Mouse (Mus musculus): Measurements from ENCODE around the gene Slc38a6. TPM values are rescaled to one million over a fixed set of nuclear protein-coding genes. Genes with fewer than 3 reads are reported as not detected.

Slc38a6 gene
- polyA plus RNA-seq, 2 experiments, result 13.1 to 37.6 TPM

DNA sequence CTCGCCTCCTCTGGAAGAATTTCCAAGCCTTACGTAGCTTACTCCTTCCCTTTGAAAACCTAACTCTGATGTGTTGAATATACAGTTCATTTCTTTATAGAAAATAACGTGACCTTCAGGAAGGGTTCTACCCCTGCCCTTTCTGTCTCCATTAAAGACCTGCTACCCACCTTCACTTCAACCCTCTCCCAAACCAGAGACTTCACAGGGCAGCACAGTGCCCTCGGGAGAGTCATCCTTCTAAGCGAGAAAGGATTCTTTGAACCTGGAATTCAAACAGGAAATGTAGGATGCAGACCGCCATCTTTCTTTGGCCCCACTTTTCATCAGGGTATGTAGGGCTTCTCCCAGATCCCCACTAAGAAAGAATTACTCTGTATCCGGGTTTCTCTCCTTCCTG is 80.0 kb downstream of the Slc38a6 start:
- 69% methylated on average over 7 of the region's 7 CpGs for WGBS
- Histone ChIP-seq H3K4me1 (ENCODE audit: control insufficient read depth, insufficient read depth, low read length) (peaks cover 32% of the 10 kb centered on the region), H3K9me3 (ENCODE audit: control insufficient read depth, low read length) (no peaks in the 10 kb centered on the region), H3K27ac (replicated peaks; ENCODE audit: low read depth, low read length) (no peak overlapping the region; the same call in 1 of the 2 replicates), H3K4me3 (replicated peaks; ENCODE audit: low read length) (no peak overlapping the region), H3K27me3 (ENCODE audit: control insufficient read depth, insufficient read depth, low read length) (no peaks in the 10 kb centered on the region), H3K36me3 (ENCODE audit: control insufficient read depth, insufficient read depth, low read length) (no peaks in the 10 kb centered on the region), H3K9ac (ENCODE audit: low read depth, low read length, severe bottlenecking) (no peak overlapping the region), H3K4me2 (replicated peaks; ENCODE audit: low read depth, low read length, severe bottlenecking) (no peak overlapping the region)
- no peak for TF ChIP-seq POLR2A (IDR thresholded peaks at IDR 0.05; ENCODE audit: borderline replicate concordance, extremely low read depth, insufficient read depth, insufficient read length)
- ATAC-seq (ENCODE audit: low FRiP score, low read depth) (no peak), DNase-seq (ENCODE audit: low spot score) (no peak)

DNA sequence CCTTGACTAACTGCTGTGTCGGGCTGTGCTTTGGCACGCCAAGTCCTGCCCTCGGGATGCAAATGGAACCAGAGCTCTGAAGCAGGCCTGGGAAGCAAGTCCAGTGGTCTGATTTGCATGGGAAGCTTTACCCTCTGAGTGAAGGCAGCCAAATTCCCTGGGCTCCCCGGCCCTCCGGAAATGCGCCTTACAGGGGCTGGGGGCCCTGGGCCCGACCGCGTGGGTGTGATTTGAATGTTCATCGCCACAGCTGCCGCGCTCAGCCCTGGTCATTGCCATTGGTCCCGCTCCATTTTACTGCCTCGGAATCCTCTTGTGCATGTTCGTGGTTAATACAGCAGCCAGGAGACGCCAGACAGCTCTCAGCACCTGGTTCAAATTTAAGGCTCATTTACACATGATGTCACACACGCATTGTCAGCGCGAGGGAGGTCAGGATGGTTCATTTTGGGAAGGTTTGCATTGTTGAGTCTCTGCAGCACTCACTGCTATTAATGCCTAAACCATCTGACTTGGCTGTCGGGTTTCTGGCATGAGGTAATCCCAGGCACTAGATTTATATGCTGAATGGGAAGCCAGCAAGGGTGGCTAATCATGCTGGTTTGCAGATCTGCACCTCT is 81.0 kb downstream of the Slc38a6 start:
- no peak overlapping the region; the same call in 1 of the 2 replicates for H3K4me3 ChIP-seq (replicated peaks; ENCODE audit: low read length)
- no peaks in the 10 kb centered on the region for H3K27me3 ChIP-seq (ENCODE audit: control insufficient read depth, insufficient read depth, low read length)
- WGBS, result 6% methylated on average over 20 of the region's 20 CpGs
- H3K4me2 ChIP-seq (replicated peaks; ENCODE audit: low read depth, low read length, severe bottlenecking), result peak overlapping the region; percentile 35
- H3K9me3 ChIP-seq (ENCODE audit: control insufficient read depth, low read length), result no peaks in the 10 kb centered on the region
- DNase-seq (ENCODE audit: low spot score) (peak; percentile 83), ATAC-seq (ENCODE audit: low FRiP score, low read depth) (peak; percentile 92)
- peaks cover 32% of the 10 kb centered on the region for H3K4me1 ChIP-seq (ENCODE audit: control insufficient read depth, insufficient read depth, low read length)
- H3K36me3 ChIP-seq (ENCODE audit: control insufficient read depth, insufficient read depth, low read length), result no peaks in the 10 kb centered on the region
- H3K27ac ChIP-seq (replicated peaks; ENCODE audit: low read depth, low read length), result peak overlapping the region; percentile 80
- no peak overlapping the region for H3K9ac ChIP-seq (ENCODE audit: low read depth, low read length, severe bottlenecking)
- TF ChIP-seq POLR2A (IDR thresholded peaks at IDR 0.05; ENCODE audit: borderline replicate concordance, extremely low read depth, insufficient read depth, insufficient read length), result no peak

DNA sequence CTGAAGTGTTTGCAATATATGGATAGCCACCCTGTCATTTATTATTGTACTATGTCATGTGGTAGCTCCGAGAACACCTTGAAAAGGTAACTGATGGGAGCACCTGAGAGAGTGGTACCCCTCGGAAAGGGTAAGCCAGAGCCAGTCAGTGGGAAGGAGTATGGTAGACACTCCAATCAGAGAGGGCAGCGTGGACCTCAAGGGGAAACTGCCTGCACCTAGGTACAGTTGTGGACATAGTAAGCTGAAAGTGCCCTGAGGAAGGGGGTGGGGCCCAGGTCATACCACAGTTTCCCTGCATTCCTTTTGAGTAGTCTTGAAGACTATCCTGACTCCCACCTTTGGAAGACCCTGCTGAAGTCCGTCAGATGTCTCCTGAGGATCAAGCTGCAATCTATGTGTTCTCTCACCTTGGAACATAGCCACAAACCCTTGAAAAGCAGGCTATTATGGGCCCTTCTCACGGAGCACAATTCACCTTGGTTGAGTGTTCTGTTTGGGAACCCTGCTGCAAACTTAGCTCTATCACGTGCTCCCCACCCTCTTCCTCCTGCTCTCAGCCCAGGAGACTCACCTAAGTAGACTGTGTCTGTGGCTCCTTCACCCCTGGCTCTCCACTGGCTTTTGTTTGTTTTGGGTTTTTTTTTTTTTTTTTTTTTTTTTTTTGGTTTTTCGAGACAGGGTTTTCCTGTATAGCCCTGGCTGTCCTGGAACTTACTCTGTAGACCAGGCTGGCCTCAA is 82.5 kb downstream of the Slc38a6 start:
- no peaks in the 10 kb centered on the region for H3K36me3 ChIP-seq (ENCODE audit: control insufficient read depth, insufficient read depth, low read length)
- H3K27me3 ChIP-seq (ENCODE audit: control insufficient read depth, insufficient read depth, low read length), result no peaks in the 10 kb centered on the region
- WGBS, result 88% methylated on average over 7 of the region's 7 CpGs
- no peak for ATAC-seq (ENCODE audit: low FRiP score, low read depth)
- TF ChIP-seq POLR2A (IDR thresholded peaks at IDR 0.05; ENCODE audit: borderline replicate concordance, extremely low read depth, insufficient read depth, insufficient read length), result no peak
- DNase-seq (ENCODE audit: low spot score), result no peak
- H3K4me2 ChIP-seq (replicated peaks; ENCODE audit: low read depth, low read length, severe bottlenecking), result no peak overlapping the region
- no peak overlapping the region for H3K4me3 ChIP-seq (replicated peaks; ENCODE audit: low read length)
- no peak overlapping the region for H3K9ac ChIP-seq (ENCODE audit: low read depth, low read length, severe bottlenecking)
- H3K9me3 ChIP-seq (ENCODE audit: control insufficient read depth, low read length), result no peaks in the 10 kb centered on the region
- no peak overlapping the region for H3K27ac ChIP-seq (replicated peaks; ENCODE audit: low read depth, low read length)
- peaks cover 32% of the 10 kb centered on the region for H3K4me1 ChIP-seq (ENCODE audit: control insufficient read depth, insufficient read depth, low read length)

DNA sequence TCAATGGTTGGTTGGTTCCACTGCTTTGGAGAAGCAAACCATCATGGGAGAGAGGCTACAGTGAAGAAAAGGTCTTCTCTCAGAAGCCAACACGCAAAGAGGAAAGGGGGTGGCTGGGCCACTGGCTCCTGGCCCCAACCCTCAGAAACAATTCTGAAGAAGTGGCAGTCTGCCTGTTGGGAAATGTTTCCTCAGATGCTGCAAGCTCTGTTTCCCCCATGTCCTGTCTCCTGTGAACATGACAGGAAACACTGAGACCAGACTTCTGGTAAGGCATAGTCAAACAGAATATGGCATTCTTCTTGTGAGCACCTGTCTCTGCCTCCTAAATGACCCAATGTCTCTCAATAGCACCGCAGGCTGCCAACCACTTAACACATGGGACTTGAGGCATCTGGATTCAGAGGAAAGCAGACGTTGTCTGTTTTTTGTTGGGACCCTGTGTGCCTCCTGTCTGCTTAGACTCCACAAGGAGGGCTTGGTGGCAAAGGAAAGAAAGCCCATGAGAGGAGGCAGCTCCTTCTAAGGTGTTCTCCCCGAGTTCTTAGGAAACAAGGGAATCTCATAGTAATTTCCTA is 83.9 kb downstream of the Slc38a6 start:
- ATAC-seq (ENCODE audit: low FRiP score, low read depth) (no peak), DNase-seq (ENCODE audit: low spot score) (no peak)
- Histone ChIP-seq H3K4me3 (replicated peaks; ENCODE audit: low read length) (no peak overlapping the region), H3K36me3 (ENCODE audit: control insufficient read depth, insufficient read depth, low read length) (no peaks in the 10 kb centered on the region), H3K9me3 (ENCODE audit: control insufficient read depth, low read length) (no peaks in the 10 kb centered on the region), H3K27me3 (ENCODE audit: control insufficient read depth, insufficient read depth, low read length) (no peaks in the 10 kb centered on the region), H3K27ac (replicated peaks; ENCODE audit: low read depth, low read length) (no peak overlapping the region), H3K4me1 (ENCODE audit: control insufficient read depth, insufficient read depth, low read length) (peaks cover 32% of the 10 kb centered on the region), H3K9ac (ENCODE audit: low read depth, low read length, severe bottlenecking) (no peak overlapping the region), H3K4me2 (replicated peaks; ENCODE audit: low read depth, low read length, severe bottlenecking) (no peak overlapping the region)
- 68% methylated on average over 4 of the region's 4 CpGs for WGBS
- TF ChIP-seq POLR2A (IDR thresholded peaks at IDR 0.05; ENCODE audit: borderline replicate concordance, extremely low read depth, insufficient read depth, insufficient read length), result no peak

DNA sequence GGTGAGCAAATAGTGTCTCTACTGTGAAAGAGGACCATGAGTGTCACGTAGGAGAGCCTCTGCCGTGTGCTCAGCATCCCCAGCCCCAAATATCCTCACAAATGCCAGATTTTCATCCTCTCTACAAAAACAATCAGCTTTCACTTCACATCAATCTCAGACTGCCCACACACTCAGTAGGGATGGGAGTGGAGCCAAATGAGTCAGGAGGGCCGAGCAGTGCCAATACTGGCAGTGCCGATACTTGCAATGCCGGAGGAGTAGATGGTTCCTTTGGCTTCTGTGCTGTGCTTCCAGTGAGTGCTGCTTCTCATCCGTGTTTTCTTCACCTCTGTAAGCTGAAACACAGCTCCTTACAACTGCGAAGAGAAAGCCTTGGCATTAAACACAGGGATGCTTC is 84.6 kb downstream of the Slc38a6 start:
- Histone ChIP-seq H3K9ac (ENCODE audit: low read depth, low read length, severe bottlenecking) (no peak overlapping the region), H3K27ac (replicated peaks; ENCODE audit: low read depth, low read length) (no peak overlapping the region), H3K36me3 (ENCODE audit: control insufficient read depth, insufficient read depth, low read length) (no peaks in the 10 kb centered on the region), H3K4me2 (replicated peaks; ENCODE audit: low read depth, low read length, severe bottlenecking) (no peak overlapping the region), H3K4me3 (replicated peaks; ENCODE audit: low read length) (no peak overlapping the region), H3K9me3 (ENCODE audit: control insufficient read depth, low read length) (no peaks in the 10 kb centered on the region), H3K4me1 (ENCODE audit: control insufficient read depth, insufficient read depth, low read length) (peaks cover 32% of the 10 kb centered on the region), H3K27me3 (ENCODE audit: control insufficient read depth, insufficient read depth, low read length) (no peaks in the 10 kb centered on the region)
- no peak for TF ChIP-seq POLR2A (IDR thresholded peaks at IDR 0.05; ENCODE audit: borderline replicate concordance, extremely low read depth, insufficient read depth, insufficient read length)
- DNase-seq (ENCODE audit: low spot score) (no peak), ATAC-seq (ENCODE audit: low FRiP score, low read depth) (no peak)
- 80% methylated on average over 7 of the region's 7 CpGs for WGBS
